ENCODE assay signal across 15 mouse cellular contexts in genomic region chr13:54701243-54701642, GRCm38 (mm10). TPM values are rescaled to one million over a fixed set of nuclear protein-coding genes. Genes with fewer than 3 reads are reported as not detected.
A peak's percentile ranks its signal among the peaks of the same experiment; 100 is the strongest.
DNase-seq lines count a peak whose midpoint lies in the region; ATAC-seq and TF ChIP-seq lines count a peak whose summit lies in the region.
"Had no signal": no experiment of that assay in that cellular context is flagged by ENCODE, and none has a peak within 500 bp of the region (broad histone marks: within the 10 kb centered on the region; RNA-seq: fewer than 3 reads in every experiment).

Gene Cdhr2, plus strand, starts transcription at chr13:54701461.

- no peak within 1 kb of the TSS for H3K27ac ChIP-seq in lung, embryonic 16.5 days (ENCODE audit: low read length)
- no peak within 1 kb of the TSS for H3K27ac ChIP-seq in lung, postnatal 0 days (ENCODE audit: low read length)
- no peak within 1 kb of the TSS for H3K27ac ChIP-seq in liver, embryonic 14.5 days
- no peak within 1 kb of the TSS for H3K27ac ChIP-seq in neural tube, embryonic 15.5 days (replicated peaks)
- H3K27ac ChIP-seq in forebrain, embryonic 16.5 days (ENCODE audit: low read length), result no peak within 1 kb of the TSS

- no peaks in the 10 kb centered on the region for H3K9me3 ChIP-seq in lung, embryonic 16.5 days (ENCODE audit: control insufficient read depth, low read length)
- H3K9me3 ChIP-seq in lung, postnatal 0 days (ENCODE audit: low read length), result no peaks in the 10 kb centered on the region
- no peaks in the 10 kb centered on the region for H3K9me3 ChIP-seq in liver, embryonic 14.5 days (ENCODE audit: control insufficient read depth, low read length)
- H3K9me3 ChIP-seq in neural tube, embryonic 15.5 days (replicated peaks), result no peaks in the 10 kb centered on the region
- H3K9me3 ChIP-seq in forebrain, embryonic 16.5 days (ENCODE audit: control insufficient read depth, low read length), result no peaks in the 10 kb centered on the region
- H3K9me3 ChIP-seq: G1E had no signal

- ATAC-seq in lung, embryonic 16.5 days (ENCODE audit: low read depth), result peak; percentile 62
- ATAC-seq in lung, postnatal 0 days, result no peak; the same call in 1 of the 2 replicates
- ATAC-seq in liver, embryonic 14.5 days (ENCODE audit: insufficient read depth), result peak; percentile 58
- no peak for ATAC-seq in neural tube, embryonic 15.5 days (ENCODE audit: low FRiP score)
- ATAC-seq in forebrain, embryonic 16.5 days, result no peak

- TF ChIP-seq CTCF in lung, postnatal 0 days (IDR thresholded peaks at IDR 0.05), result no peak
- no peak for TF ChIP-seq CTCF in liver, embryonic 14.5 days (IDR thresholded peaks at IDR 0.05; ENCODE audit: low read depth)

- H3K4me2 ChIP-seq in lung, embryonic 16.5 days (ENCODE audit: low read depth, low read length), result no peak within 1 kb of the TSS
- H3K4me2 ChIP-seq in lung, postnatal 0 days (replicated peaks; ENCODE audit: low read depth, low read length), result no peak within 1 kb of the TSS
- peak within 1 kb of the TSS; percentile 19 for H3K4me2 ChIP-seq in liver, embryonic 14.5 days (ENCODE audit: low read depth)
- no peak within 1 kb of the TSS for H3K4me2 ChIP-seq in neural tube, embryonic 15.5 days
- H3K4me2 ChIP-seq in forebrain, embryonic 16.5 days (ENCODE audit: low read length), result no peak within 1 kb of the TSS

- no peaks in the 10 kb centered on the region for H3K27me3 ChIP-seq in lung, embryonic 16.5 days (ENCODE audit: control insufficient read depth, insufficient read depth, low read depth, low read length)
- no peaks in the 10 kb centered on the region for H3K27me3 ChIP-seq in lung, postnatal 0 days (replicated peaks; ENCODE audit: insufficient read depth, low read length)
- H3K27me3 ChIP-seq in liver, embryonic 14.5 days (ENCODE audit: control insufficient read depth, insufficient read depth, low read length), result no peaks in the 10 kb centered on the region
- no peaks in the 10 kb centered on the region for H3K27me3 ChIP-seq in neural tube, embryonic 15.5 days (replicated peaks)
- H3K27me3 ChIP-seq in forebrain, embryonic 16.5 days (replicated peaks; ENCODE audit: control insufficient read depth, insufficient read depth, low read length), result 0 out of 2 replicates have a peak, but pooled peaks cover 2% of the 10 kb centered on the region

- no peaks in the 10 kb centered on the region for H3K4me1 ChIP-seq in lung, embryonic 16.5 days (replicated peaks; ENCODE audit: control insufficient read depth, insufficient read depth, low read length)
- no peaks in the 10 kb centered on the region for H3K4me1 ChIP-seq in lung, postnatal 0 days (ENCODE audit: insufficient read depth, low read depth, low read length)
- H3K4me1 ChIP-seq in liver, embryonic 14.5 days (replicated peaks; ENCODE audit: control insufficient read depth in 2 of 2, insufficient read depth in 2 of 2, low read length in 1 of 2), result no peaks in the 10 kb centered on the region; a peak in 1 of 4 replicates
- H3K4me1 ChIP-seq in neural tube, embryonic 15.5 days, result no peaks in the 10 kb centered on the region
- no peaks in the 10 kb centered on the region for H3K4me1 ChIP-seq in forebrain, embryonic 16.5 days (replicated peaks; ENCODE audit: control insufficient read depth, insufficient read depth, low read length)

- no peak within 1 kb of the TSS for H3K4me3 ChIP-seq in lung, embryonic 16.5 days (ENCODE audit: low read length)
- H3K4me3 ChIP-seq in lung, postnatal 0 days (ENCODE audit: low read depth, low read length), result no peak within 1 kb of the TSS
- H3K4me3 ChIP-seq in liver, embryonic 14.5 days (ENCODE audit: insufficient read depth in 1 of 2, low read depth in 2 of 2, low read length in 2 of 2), result peak within 1 kb of the TSS; percentile 25 to 30
- no peak within 1 kb of the TSS for H3K4me3 ChIP-seq in neural tube, embryonic 15.5 days (replicated peaks)
- H3K4me3 ChIP-seq in forebrain, embryonic 16.5 days (replicated peaks; ENCODE audit: low read length), result no peak within 1 kb of the TSS

- TF ChIP-seq EP300 in lung, postnatal 0 days (IDR thresholded peaks at IDR 0.05), result no peak
- TF ChIP-seq EP300 in liver, embryonic 14.5 days (IDR thresholded peaks at IDR 0.05; ENCODE audit: low read depth), result no peak

- WGBS in lung, embryonic 16.5 days, result 49% methylated on average over 5 of the region's 5 CpGs
- WGBS in lung, postnatal 0 days, result 52% methylated on average over 5 of the region's 5 CpGs
- WGBS in liver, embryonic 14.5 days (ENCODE audit: insufficient replicate concordance), result 57% methylated on average over 5 of the region's 5 CpGs
- 66% methylated on average over 5 of the region's 5 CpGs for WGBS in neural tube, embryonic 15.5 days
- 71% methylated on average over 5 of the region's 5 CpGs for WGBS in forebrain, embryonic 16.5 days

- DNase-seq in lung, postnatal 0 days (ENCODE audit: low spot score), result no peak
- DNase-seq in kidney, postnatal 10 days, result peak; percentile 75
- no peak for DNase-seq in liver, embryonic 14.5 days (ENCODE audit: low read depth in 3 of 3, low spot score in 3 of 3)
- DNase-seq in heart, postnatal 4 days, result no peak
- no peak for DNase-seq in layer of hippocampus, adult 8-10 months (ENCODE audit: low spot score in 2 of 2)
- DNase-seq: adrenal gland, postnatal 36 days; B cell, adult 2 months; layer of hippocampus, postnatal 36 days had no signal

- H3K36me3 ChIP-seq in lung, embryonic 16.5 days (ENCODE audit: control insufficient read depth, insufficient read depth, low read length), result no peaks in the 10 kb centered on the region
- no peaks in the 10 kb centered on the region for H3K36me3 ChIP-seq in lung, postnatal 0 days (ENCODE audit: insufficient read depth, low read length)
- H3K36me3 ChIP-seq in liver, embryonic 14.5 days (replicated peaks; ENCODE audit: control insufficient read depth, insufficient read depth, low read depth), result no peaks in the 10 kb centered on the region
- H3K36me3 ChIP-seq in neural tube, embryonic 15.5 days, result no peaks in the 10 kb centered on the region
- no peaks in the 10 kb centered on the region for H3K36me3 ChIP-seq in forebrain, embryonic 16.5 days (ENCODE audit: control insufficient read depth, insufficient read depth)
- H3K36me3 ChIP-seq: G1E had no signal

- H3K9ac ChIP-seq in lung, embryonic 16.5 days (ENCODE audit: low read length), result no peak within 1 kb of the TSS
- H3K9ac ChIP-seq in lung, postnatal 0 days (replicated peaks; ENCODE audit: low read depth), result no peak within 1 kb of the TSS
- no peak within 1 kb of the TSS for H3K9ac ChIP-seq in liver, embryonic 14.5 days (replicated peaks)
- no peak within 1 kb of the TSS for H3K9ac ChIP-seq in neural tube, embryonic 15.5 days (replicated peaks)
- H3K9ac ChIP-seq in forebrain, embryonic 16.5 days (replicated peaks; ENCODE audit: low read depth, low read length), result no peak within 1 kb of the TSS

RNA-seq across cellular contexts. Expression of gene Cdhr2, which starts in this region (rescaled TPM):
- polyA plus RNA-seq in lung, embryonic 16.5 days (2015; fragmentation: Nextera tagmentation; extraction: Ambion mirVana), result 0.30 TPM in 1 of 2 replicates, not detected in the other
- not detected in 2 replicates for polyA plus RNA-seq in lung, postnatal 0 days (2015; fragmentation: Nextera tagmentation; extraction: Ambion mirVana)
- 6.6 and 7.6 TPM in 2 replicates for polyA plus RNA-seq in liver, embryonic 14.5 days (2012; rRNA removed)
- 8.6 and 8.9 TPM in 2 replicates for polyA plus RNA-seq in liver, embryonic 14.5 days (2014; fragmentation: Nextera tagmentation; extraction: Ambion mirVana)
- total RNA-seq in heart, postnatal 4 days (2021), result not detected
- polyA plus RNA-seq in neural tube, embryonic 15.5 days (2015; fragmentation: Nextera tagmentation; extraction: Ambion mirVana), result 0.22 and 1.4 TPM in 2 replicates
- total RNA-seq in layer of hippocampus, adult 8-10 months (2022), result under 1 TPM; 0.27 to 0.54 (median 0.37) TPM
- 0.16 and 0.25 TPM in 2 replicates for polyA plus RNA-seq in forebrain, embryonic 16.5 days (2015; fragmentation: Nextera tagmentation; extraction: Ambion mirVana)
- total RNA-seq: adrenal gland, postnatal 36 days; G1E; granulocyte monocyte progenitor cell, adult 5-6 weeks; megakaryocyte-erythroid progenitor cell, adult 5-6 weeks had no signal
- polyA plus RNA-seq: G1E; heart, postnatal 0 days had no signal

Comparison
In these comparisons a context has a peak if more than half of its experiments do, and no peak if none do; other contexts are left out.
1. Peak in ATAC-seq in lung, embryonic 16.5 days; RNA of the gene not detected or under 1 TPM.
2. H3K4me3 ChIP-seq: peak in liver, embryonic 14.5 days (2 of 2); none in lung, embryonic 16.5 days (single experiment), lung, postnatal 0 days (single experiment), neural tube, embryonic 15.5 days (single experiment) and forebrain, embryonic 16.5 days (single experiment).